Mouse (Mus musculus): ENCODE results near the gene Vps39. TPM values are rescaled to one million over a fixed set of nuclear protein-coding genes. Genes with fewer than 3 reads are reported as not detected.

Vps39 gene
- polyA plus RNA-seq, 1 experiment from 2014 or later = 22.3 TPM

- no peaks in the 10 kb centered on the region for H3K9me3 ChIP-seq (ENCODE audit: control insufficient read depth, low read length)
- no peak overlapping the region for H3K27ac ChIP-seq (replicated peaks; ENCODE audit: low read depth, low read length)
- H3K4me2 ChIP-seq (ENCODE audit: low read depth, low read length) = no peak overlapping the region
- no peaks in the 10 kb centered on the region for H3K27me3 ChIP-seq (replicated peaks; ENCODE audit: control insufficient read depth, insufficient read depth, low read length)
- 97% methylated on average over 2 of the region's 3 CpGs for WGBS
- no peak overlapping the region for H3K4me3 ChIP-seq (ENCODE audit: low read depth, low read length)
- ATAC-seq (ENCODE audit: low read depth) (no peak), DNase-seq (ENCODE audit: low spot score) (no peak)
- H3K36me3 ChIP-seq (ENCODE audit: control insufficient read depth, insufficient read depth, low read length) = no peaks in the 10 kb centered on the region
- no peaks in the 10 kb centered on the region for H3K4me1 ChIP-seq (ENCODE audit: control insufficient read depth, insufficient read depth, low read length)
- H3K9ac ChIP-seq (ENCODE audit: low read depth, low read length) = no peak overlapping the region
These were observed 64.5 kb downstream of the Vps39 start for GRCm38 (mm10) chr2:120288401-120288800.

- H3K9ac ChIP-seq (ENCODE audit: low read depth, low read length) = no peak overlapping the region
- no peak overlapping the region for H3K4me3 ChIP-seq (ENCODE audit: low read depth, low read length)
- no peak overlapping the region for H3K4me2 ChIP-seq (ENCODE audit: low read depth, low read length)
- H3K27ac ChIP-seq (replicated peaks; ENCODE audit: low read depth, low read length) = no peak overlapping the region
- no peaks in the 10 kb centered on the region for H3K27me3 ChIP-seq (replicated peaks; ENCODE audit: control insufficient read depth, insufficient read depth, low read length)
- DNase-seq (ENCODE audit: low spot score) = no peak
- no peaks in the 10 kb centered on the region for H3K36me3 ChIP-seq (ENCODE audit: control insufficient read depth, insufficient read depth, low read length)
- no peaks in the 10 kb centered on the region for H3K4me1 ChIP-seq (ENCODE audit: control insufficient read depth, insufficient read depth, low read length)
- ATAC-seq (ENCODE audit: low read depth) = no peak
- WGBS = 58% methylated on average over 4 of the region's 4 CpGs
- no peaks in the 10 kb centered on the region for H3K9me3 ChIP-seq (ENCODE audit: control insufficient read depth, low read length)
These were observed 67.3 kb downstream of the Vps39 start for GRCm38 (mm10) chr2:120285639-120286038.

- H3K4me1 ChIP-seq (ENCODE audit: control insufficient read depth, insufficient read depth, low read length) = no peaks in the 10 kb centered on the region
- H3K36me3 ChIP-seq (ENCODE audit: control insufficient read depth, insufficient read depth, low read length) = no peaks in the 10 kb centered on the region
- H3K27ac ChIP-seq (replicated peaks; ENCODE audit: low read depth, low read length) = no peak overlapping the region
- no peak overlapping the region for H3K4me2 ChIP-seq (ENCODE audit: low read depth, low read length)
- ATAC-seq (ENCODE audit: low read depth) (peak; percentile 18; the same call in 1 of the 2 replicates), DNase-seq (ENCODE audit: low spot score) (no peak)
- no peak overlapping the region for H3K9ac ChIP-seq (ENCODE audit: low read depth, low read length)
- H3K4me3 ChIP-seq (ENCODE audit: low read depth, low read length) = no peak overlapping the region
- H3K9me3 ChIP-seq (ENCODE audit: control insufficient read depth, low read length) = no peaks in the 10 kb centered on the region
- H3K27me3 ChIP-seq (replicated peaks; ENCODE audit: control insufficient read depth, insufficient read depth, low read length) = no peaks in the 10 kb centered on the region
These were observed 68.2 kb downstream of the Vps39 start for GRCm38 (mm10) chr2:120284705-120285104.

GRCm38 (mm10) chr2:120284094-120284493 is 68.8 kb downstream of the Vps39 start:
- no peaks in the 10 kb centered on the region for H3K4me1 ChIP-seq (ENCODE audit: control insufficient read depth, insufficient read depth, low read length)
- H3K4me2 ChIP-seq (ENCODE audit: low read depth, low read length) = no peak overlapping the region
- DNase-seq (ENCODE audit: low spot score) (no peak), ATAC-seq (ENCODE audit: low read depth) (no peak)
- no peak overlapping the region for H3K9ac ChIP-seq (ENCODE audit: low read depth, low read length)
- WGBS = 71% methylated on average over 5 of the region's 5 CpGs
- no peaks in the 10 kb centered on the region for H3K27me3 ChIP-seq (replicated peaks; ENCODE audit: control insufficient read depth, insufficient read depth, low read length)
- no peaks in the 10 kb centered on the region for H3K9me3 ChIP-seq (ENCODE audit: control insufficient read depth, low read length)
- H3K4me3 ChIP-seq (ENCODE audit: low read depth, low read length) = no peak overlapping the region
- no peak overlapping the region for H3K27ac ChIP-seq (replicated peaks; ENCODE audit: low read depth, low read length)
- no peaks in the 10 kb centered on the region for H3K36me3 ChIP-seq (ENCODE audit: control insufficient read depth, insufficient read depth, low read length)

- Histone ChIP-seq H3K27me3 (replicated peaks; ENCODE audit: control insufficient read depth, insufficient read depth, low read length) (no peaks in the 10 kb centered on the region), H3K9me3 (ENCODE audit: control insufficient read depth, low read length) (no peaks in the 10 kb centered on the region), H3K27ac (replicated peaks; ENCODE audit: low read depth, low read length) (no peak overlapping the region), H3K9ac (ENCODE audit: low read depth, low read length) (no peak overlapping the region), H3K4me2 (ENCODE audit: low read depth, low read length) (no peak overlapping the region), H3K4me3 (ENCODE audit: low read depth, low read length) (no peak overlapping the region), H3K4me1 (ENCODE audit: control insufficient read depth, insufficient read depth, low read length) (no peaks in the 10 kb centered on the region), H3K36me3 (ENCODE audit: control insufficient read depth, insufficient read depth, low read length) (no peaks in the 10 kb centered on the region)
- 27% methylated on average over 6 of the region's 6 CpGs for WGBS
- ATAC-seq (ENCODE audit: low read depth) = no peak
- DNase-seq (ENCODE audit: low spot score) = peak; percentile 39
These were observed 69.4 kb downstream of the Vps39 start for GRCm38 (mm10) chr2:120283550-120283949.

GRCm38 (mm10) chr2:120281221-120281620 is 71.7 kb downstream of the Vps39 start:
- H3K4me2 ChIP-seq (ENCODE audit: low read depth, low read length) = no peak overlapping the region
- DNase-seq (ENCODE audit: low spot score) (no peak), ATAC-seq (ENCODE audit: low read depth) (no peak)
- no peaks in the 10 kb centered on the region for H3K9me3 ChIP-seq (ENCODE audit: control insufficient read depth, low read length)
- H3K27ac ChIP-seq (replicated peaks; ENCODE audit: low read depth, low read length) = no peak overlapping the region
- no peaks in the 10 kb centered on the region for H3K27me3 ChIP-seq (replicated peaks; ENCODE audit: control insufficient read depth, insufficient read depth, low read length)
- no peak overlapping the region for H3K9ac ChIP-seq (ENCODE audit: low read depth, low read length)
- no peaks in the 10 kb centered on the region for H3K36me3 ChIP-seq (ENCODE audit: control insufficient read depth, insufficient read depth, low read length)
- no peaks in the 10 kb centered on the region for H3K4me1 ChIP-seq (ENCODE audit: control insufficient read depth, insufficient read depth, low read length)
- no peak overlapping the region for H3K4me3 ChIP-seq (ENCODE audit: low read depth, low read length)
- WGBS = 56% methylated on average over 3 of the region's 3 CpGs

GRCm38 (mm10) chr2:120279961-120280360 is 73.0 kb downstream of the Vps39 start:
- 19% methylated on average over 8 of the region's 8 CpGs for WGBS
- no peaks in the 10 kb centered on the region for H3K4me1 ChIP-seq (ENCODE audit: control insufficient read depth, insufficient read depth, low read length)

GRCm38 (mm10) chr2:120276951-120277350 is 76.0 kb downstream of the Vps39 start:
- H3K36me3 ChIP-seq (ENCODE audit: control insufficient read depth, insufficient read depth, low read length) = no peaks in the 10 kb centered on the region
- DNase-seq (ENCODE audit: low spot score) (no peak), ATAC-seq (ENCODE audit: low read depth) (no peak)
- 0 out of 2 replicates have a peak, but pooled peaks cover 3% of the 10 kb centered on the region for H3K9me3 ChIP-seq (ENCODE audit: control insufficient read depth, low read length)
- H3K27ac ChIP-seq (replicated peaks; ENCODE audit: low read depth, low read length) = no peak overlapping the region
- H3K9ac ChIP-seq (ENCODE audit: low read depth, low read length) = no peak overlapping the region
- no peak overlapping the region for H3K4me2 ChIP-seq (ENCODE audit: low read depth, low read length)
- 77% methylated on average over 4 of the region's 4 CpGs for WGBS
- no peak overlapping the region for H3K4me3 ChIP-seq (ENCODE audit: low read depth, low read length)
- H3K4me1 ChIP-seq (ENCODE audit: control insufficient read depth, insufficient read depth, low read length) = no peaks in the 10 kb centered on the region
- H3K27me3 ChIP-seq (replicated peaks; ENCODE audit: control insufficient read depth, insufficient read depth, low read length) = no peaks in the 10 kb centered on the region

More at GRCm38 (mm10) chr2:120279961-120280360, 73.0 kb downstream of the Vps39 start:
- Histone ChIP-seq H3K27me3 (replicated peaks; ENCODE audit: control insufficient read depth, insufficient read depth, low read length) (no peaks in the 10 kb centered on the region), H3K27ac (replicated peaks; ENCODE audit: low read depth, low read length) (no peak overlapping the region), H3K9me3 (ENCODE audit: control insufficient read depth, low read length) (no peaks in the 10 kb centered on the region), H3K36me3 (ENCODE audit: control insufficient read depth, insufficient read depth, low read length) (no peaks in the 10 kb centered on the region), H3K4me2 (ENCODE audit: low read depth, low read length) (no peak overlapping the region), H3K9ac (ENCODE audit: low read depth, low read length) (no peak overlapping the region), H3K4me3 (ENCODE audit: low read depth, low read length) (no peak overlapping the region)
- ATAC-seq (ENCODE audit: low read depth) (no peak), DNase-seq (ENCODE audit: low spot score) (peak; percentile 38)

- no peak overlapping the region for H3K27ac ChIP-seq (replicated peaks; ENCODE audit: low read depth, low read length)
- no peak overlapping the region for H3K4me3 ChIP-seq (ENCODE audit: low read depth, low read length)
- WGBS = 4% methylated on average over 9 of the region's 9 CpGs
- 0 out of 2 replicates have a peak, but pooled peaks cover 3% of the 10 kb centered on the region for H3K9me3 ChIP-seq (ENCODE audit: control insufficient read depth, low read length)
- no peaks in the 10 kb centered on the region for H3K4me1 ChIP-seq (ENCODE audit: control insufficient read depth, insufficient read depth, low read length)
- ATAC-seq (ENCODE audit: low read depth) (peak; percentile 71; the same call in 1 of the 2 replicates), DNase-seq (ENCODE audit: low spot score) (no peak)
- no peaks in the 10 kb centered on the region for H3K36me3 ChIP-seq (ENCODE audit: control insufficient read depth, insufficient read depth, low read length)
- peak overlapping the region; percentile 23 for H3K4me2 ChIP-seq (ENCODE audit: low read depth, low read length)
- H3K9ac ChIP-seq (ENCODE audit: low read depth, low read length) = no peak overlapping the region
- no peaks in the 10 kb centered on the region for H3K27me3 ChIP-seq (replicated peaks; ENCODE audit: control insufficient read depth, insufficient read depth, low read length)
These were observed 84.3 kb downstream of the Vps39 start for GRCm38 (mm10) chr2:120268635-120269034.
